Mouse (Mus musculus) testis, adult 2 months (tissue): ENCODE data around the gene Sertad2.

Experiments used
- CTCF ChIP-seq: fragments of 200-500 bp; IDR thresholded peaks from 2 replicates; pipeline ENCODE4 v1.5.1; 2012; ENCODE audit warnings: low read depth, mild to moderate bottlenecking, inconsistent platforms, low read length, moderate library complexity; ENCODE audit not compliant: control insufficient read depth, insufficient read depth, insufficient replicate concordance
- POLR2A ChIP-seq: fragments of 200-500 bp; IDR thresholded peaks from 2 replicates; pipeline ENCODE4 v1.6.1; 2012; ENCODE audit warnings: low read depth, mild to moderate bottlenecking, inconsistent platforms, low read length, moderate library complexity; ENCODE audit not compliant: control insufficient read depth

DNA sequence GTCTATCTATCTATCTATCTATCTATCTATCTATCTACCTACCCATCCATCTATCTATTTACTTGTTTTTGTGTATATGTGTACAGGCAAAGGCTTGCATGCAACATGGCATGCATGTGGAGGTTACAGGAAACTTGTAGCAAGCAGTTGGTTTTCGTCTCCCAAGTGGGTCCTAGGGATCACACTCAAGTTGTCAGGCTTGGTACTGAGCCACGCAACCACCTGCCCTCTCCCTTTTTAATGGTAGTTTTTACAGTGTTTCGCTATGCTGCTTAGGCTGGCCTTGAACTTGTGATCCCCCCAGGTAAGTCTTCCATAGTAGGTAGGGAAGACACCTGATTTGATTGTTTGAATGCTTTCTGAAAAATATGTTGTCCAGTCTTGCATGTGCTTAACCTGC lies 5.8 kb upstream of the Sertad2 start:
- TF ChIP-seq CTCF (no peak), POLR2A (no peak)
